Mouse (Mus musculus) CH12.LX (cell line): ENCODE measurements around the gene Arsb. TPM values are rescaled to one million over a fixed set of nuclear protein-coding genes. Genes with fewer than 3 reads are reported as not detected.

Source experiments
- DNase-seq: peaks from one replicate; pipeline ENCODE4 v3.0.0-alpha.2; 2013; ENCODE audit errors: extremely low read depth
- H3K27ac ChIP-seq: 2 replicates; pipeline ENCODE4 v1.5.1; 2012; ENCODE audit warnings: low read depth, mild to moderate bottlenecking, control low read depth, moderate library complexity; ENCODE audit not compliant: insufficient read depth
- H3K27me3 ChIP-seq: replicated peaks from 2 replicates; pipeline ENCODE3; 2012; ENCODE audit warnings: inconsistent platforms
- H3K36me3 ChIP-seq, 2 experiments: replicated peaks in 1 of 2; 2 replicates each; pipeline versions ENCODE3 to v1.6.1; 2012; ENCODE audit warnings: inconsistent platforms in 1 of 2, low read length in 1 of 2, mild to moderate bottlenecking in 1 of 2, mixed read lengths in 1 of 2, moderate library complexity in 1 of 2; ENCODE audit not compliant: control insufficient read depth in 1 of 2, insufficient read depth in 1 of 2
- H3K4me1 ChIP-seq, 2 experiments: 2 replicates each; pipeline ENCODE4 v1.6.1; 2012; ENCODE audit warnings: inconsistent platforms in 1 of 2, moderate library complexity in 1 of 2; ENCODE audit not compliant: insufficient read depth in 2 of 2, control insufficient read depth in 1 of 2
- H3K4me2 ChIP-seq: 2 replicates; pipeline ENCODE4 v1.6.1; 2012; ENCODE audit warnings: low read depth, mild to moderate bottlenecking, control low read depth; ENCODE audit not compliant: poor library complexity, insufficient read depth, severe bottlenecking
- H3K4me3 ChIP-seq, 3 experiments: fragments of 150-350 bp in 1 of 3; sonication (generic) in 1 of 3; replicated peaks in 1 of 3; 2 replicates each; pipeline versions ENCODE3 to v1.5.1; 2011 to 2012; ENCODE audit warnings: low read depth in 2 of 3, low read length in 2 of 3, mild to moderate bottlenecking in 2 of 3, moderate library complexity in 2 of 3, control low read depth in 1 of 3, improper control_type of control experiment in 1 of 3, inconsistent platforms in 1 of 3, mixed read lengths in 1 of 3; ENCODE audit not compliant: poor library complexity in 1 of 3
- H3K79me2 ChIP-seq: replicated peaks from 2 replicates; pipeline ENCODE4 v1.6.1; 2012; ENCODE audit warnings: mild to moderate bottlenecking, moderate library complexity; ENCODE audit not compliant: control insufficient read depth, poor library complexity, insufficient read depth, severe bottlenecking; ENCODE audit errors: extremely low read depth
- H3K9ac ChIP-seq: 2 replicates; pipeline ENCODE4 v1.6.1; 2012; ENCODE audit warnings: low read depth, mild to moderate bottlenecking, control low read depth, moderate library complexity; ENCODE audit not compliant: insufficient read depth
- H3K9me3 ChIP-seq: replicated peaks from 2 replicates; pipeline ENCODE3; 2012; ENCODE audit warnings: low read length, inconsistent platforms, mixed read lengths
- CTCF ChIP-seq, 2 experiments: IDR thresholded peaks in 1 of 2; conservative IDR thresholded peaks in 1 of 2; 2 replicates each; pipeline ENCODE4 v1.5.1; 2011 to 2012; ENCODE audit warnings: low read depth in 2 of 2, low read length in 2 of 2, improper control_type of control experiment in 1 of 2, inconsistent platforms in 1 of 2, mild to moderate bottlenecking in 1 of 2, moderate library complexity in 1 of 2
- E2F4 ChIP-seq: IDR thresholded peaks from 2 replicates; pipeline ENCODE4 v1.6.1; 2011; ENCODE audit warnings: low read depth, low read length, improper control_type of control experiment; ENCODE audit not compliant: insufficient replicate concordance
- HCFC1 ChIP-seq: IDR thresholded peaks from 2 replicates; pipeline ENCODE4 v1.6.1; 2012; ENCODE audit warnings: low read depth, mild to moderate bottlenecking, inconsistent platforms, low read length, improper control_type of control experiment
- JUN ChIP-seq: IDR thresholded peaks from 2 replicates; pipeline ENCODE4 v1.6.1; 2011; ENCODE audit warnings: low read depth, mild to moderate bottlenecking, low read length, improper control_type of control experiment, moderate library complexity; ENCODE audit not compliant: insufficient read depth
- JUND ChIP-seq: conservative IDR thresholded peaks from 2 replicates; pipeline ENCODE4 v1.6.1; 2011; ENCODE audit warnings: low read depth, low read length, improper control_type of control experiment
- MAZ ChIP-seq: IDR thresholded peaks from 2 replicates; pipeline ENCODE4 v1.6.1; 2012; ENCODE audit warnings: low read depth, mild to moderate bottlenecking, inconsistent platforms, low read length, improper control_type of control experiment, moderate library complexity
- MEF2A ChIP-seq: IDR thresholded peaks from 2 replicates; pipeline ENCODE4 v1.6.1; 2014; ENCODE audit warnings: low read depth, mild to moderate bottlenecking, inconsistent platforms, low read length, improper control_type of control experiment, borderline replicate concordance
- MYC ChIP-seq: IDR thresholded peaks from 2 replicates; pipeline ENCODE4 v1.6.1; 2011; ENCODE audit warnings: low read depth, mild to moderate bottlenecking, improper control_type of control experiment, low read length
- NELFE ChIP-seq: IDR thresholded peaks from 2 replicates; pipeline ENCODE4 v1.6.1; 2011; ENCODE audit warnings: low read depth, low read length, improper control_type of control experiment
- NRF1 ChIP-seq: IDR thresholded peaks from 2 replicates; pipeline ENCODE4 v1.6.1; 2014; ENCODE audit warnings: low read depth, mild to moderate bottlenecking, inconsistent platforms, low read length, improper control_type of control experiment, moderate library complexity
- PAX5 ChIP-seq: IDR thresholded peaks from 2 replicates; pipeline ENCODE4 v1.6.1; 2012; ENCODE audit warnings: low read length, inconsistent platforms, mixed read lengths
- POLR2A ChIP-seq: IDR thresholded peaks from 2 replicates; pipeline ENCODE4 v1.6.1; 2011; ENCODE audit warnings: low read depth, mild to moderate bottlenecking, improper control_type of control experiment, low read length
- SMC3 ChIP-seq: IDR thresholded peaks from 2 replicates; pipeline ENCODE4 v1.6.1; 2011; ENCODE audit warnings: low read depth, low read length, improper control_type of control experiment
- UBTF ChIP-seq: IDR thresholded peaks from 2 replicates; pipeline ENCODE4 v1.6.1; 2012; ENCODE audit warnings: low read depth, mild to moderate bottlenecking, inconsistent platforms, low read length, improper control_type of control experiment, moderate library complexity
- ZMIZ1 ChIP-seq: IDR thresholded peaks from 2 replicates; pipeline ENCODE4 v1.6.1; 2012; ENCODE audit warnings: low read depth, mild to moderate bottlenecking, inconsistent platforms, low read length, improper control_type of control experiment
- ZNF384 ChIP-seq: IDR thresholded peaks from 2 replicates; pipeline ENCODE4 v1.6.1; 2012; ENCODE audit warnings: low read depth, low read length, improper control_type of control experiment, inconsistent platforms
- dilution Hi-C: fragments of 300-500 bp; cut with MboI; formaldehyde crosslinking; loops from 2 replicates; pipeline ENCODE4 v1.14.3; 2020; ENCODE audit warnings: low sequenced_read_pairs; ENCODE audit not compliant: extremely low pct_unique_long_range_greater_than_20kb, extremely low pct_ligation_motif_present
- in situ Hi-C: fragments of 300-500 bp; cut with MboI; formaldehyde crosslinking; loops from 3 replicates; pipeline ENCODE4 v1.14.3; 2019; ENCODE audit warnings: low sequenced_read_pairs, low pct_ligation_motif_present, low pct_unique_long_range_greater_than_20kb, mixed read lengths
- polyA plus RNA-seq: library from polyadenylated mRNA; unstranded; fragments of >175 nt; gene quantifications from 2 replicates; pipeline ENCODE4 v1.2.1, GENCODE M21; 2012; ENCODE audit warnings: low read depth; ENCODE audit not compliant: insufficient read length
- total RNA-seq, 2 experiments: library from RNA; depleted of rRNA; stranded (reverse); fragments of 300-350 nt in 1 of 2; fragments of >200 nt in 1 of 2; gene quantifications; 2 replicates each; pipeline ENCODE4 v1.2.3; 2012 to 2014

Gene Arsb
- total and polyA plus RNA-seq, 3 experiments: 1.0 to 9.8 (median 2.0) TPM

DNA sequence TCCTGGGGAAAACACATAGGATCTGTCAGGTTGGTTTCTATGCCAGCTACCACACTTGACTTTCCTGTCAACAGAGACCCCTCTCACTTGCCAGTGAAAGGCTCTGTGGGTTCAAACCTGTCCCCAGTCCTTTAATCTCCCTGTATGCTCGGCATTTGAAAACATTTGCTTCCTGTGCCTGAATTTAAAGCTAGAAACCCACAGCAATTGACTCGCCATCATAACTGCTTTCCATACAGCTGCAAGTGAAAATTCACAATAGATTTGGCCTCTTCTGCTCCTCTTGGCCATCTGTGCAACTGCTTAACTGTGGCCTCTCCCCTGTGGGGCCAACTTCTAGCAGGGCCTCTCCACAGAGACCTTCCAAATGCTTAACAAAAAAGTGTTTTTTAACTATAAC is 68.3 kb downstream of the Arsb start:
- in situ Hi-C loops: no loop called here
- no peak for DNase-seq
- dilution Hi-C loops: no loop called here
- no peak overlapping the region for H3K4me3 ChIP-seq
- TF ChIP-seq HCFC1 (no peak), SMC3 (no peak), ZMIZ1 (no peak), JUND (no peak), E2F4 (no peak), CTCF (conservative IDR thresholded peaks at IDR 0.05 in 1 of 2, IDR thresholded peaks at IDR 0.05 in 1 of 2; ENCODE audit: low read depth in 2 of 2, low read length in 2 of 2) (no peak), MEF2A (no peak), JUN (no peak), PAX5 (no peak), POLR2A (no peak), NRF1 (no peak), UBTF (no peak), MAZ (no peak), NELFE (no peak), ZNF384 (no peak), MYC (no peak)
- TF ChIP-seq, all 38 proteins: peak for 0
- Histone ChIP-seq H3K27ac (no peak overlapping the region), H3K9me3 (no peaks in the 10 kb centered on the region), H3K79me2 (no peaks in the 10 kb centered on the region), H3K36me3 (no peaks in the 10 kb centered on the region), H3K4me2 (no peak overlapping the region), H3K27me3 (no peaks in the 10 kb centered on the region), H3K4me1 (peaks cover 0 to 26% of the 10 kb centered on the region in 2 experiments; a peak in 2 of 4 replicates), H3K9ac (no peak overlapping the region)

DNA sequence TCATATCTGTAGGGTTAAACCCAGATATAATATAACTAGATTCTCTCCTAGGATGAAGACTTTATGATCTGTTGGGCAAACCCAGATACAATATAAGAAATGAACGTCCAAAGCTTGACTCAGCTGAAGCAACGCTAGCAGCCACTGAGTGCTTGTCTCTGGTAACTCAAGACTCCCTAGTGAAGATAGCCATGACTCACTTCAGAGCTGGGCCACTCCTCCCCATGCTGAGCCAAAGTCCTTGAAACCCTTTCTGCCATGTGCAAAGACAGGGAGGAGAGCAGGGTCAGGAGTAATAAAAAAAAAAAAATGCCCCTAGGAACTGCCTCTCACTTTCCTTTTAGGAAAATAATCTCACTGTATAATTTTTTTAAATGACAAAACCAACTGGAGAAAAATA is 68.7 kb downstream of the Arsb start:
- H3K79me2 ChIP-seq: no peaks in the 10 kb centered on the region
- no peak overlapping the region for H3K27ac ChIP-seq
- dilution Hi-C loops: no loop called here
- no peaks in the 10 kb centered on the region for H3K27me3 ChIP-seq
- no peaks in the 10 kb centered on the region for H3K36me3 ChIP-seq
- H3K4me3 ChIP-seq: no peak overlapping the region
- no peak overlapping the region for H3K9ac ChIP-seq
- no peak overlapping the region for H3K4me2 ChIP-seq
- DNase-seq: no peak
- peaks cover 0 to 26% of the 10 kb centered on the region in 2 experiments; a peak in 2 of 4 replicates for H3K4me1 ChIP-seq
- in situ Hi-C loops: no loop called here
- TF ChIP-seq JUND (no peak), NRF1 (no peak)
- no peaks in the 10 kb centered on the region for H3K9me3 ChIP-seq
